Mouse (Mus musculus) heart, adult 11 months (tissue): ENCODE data around the gene Slc6a6.

Source experiments
- DNase-seq: peaks from one replicate; pipeline ENCODE4 v3.0.0; 2022

Slc6a6 gene

DNA sequence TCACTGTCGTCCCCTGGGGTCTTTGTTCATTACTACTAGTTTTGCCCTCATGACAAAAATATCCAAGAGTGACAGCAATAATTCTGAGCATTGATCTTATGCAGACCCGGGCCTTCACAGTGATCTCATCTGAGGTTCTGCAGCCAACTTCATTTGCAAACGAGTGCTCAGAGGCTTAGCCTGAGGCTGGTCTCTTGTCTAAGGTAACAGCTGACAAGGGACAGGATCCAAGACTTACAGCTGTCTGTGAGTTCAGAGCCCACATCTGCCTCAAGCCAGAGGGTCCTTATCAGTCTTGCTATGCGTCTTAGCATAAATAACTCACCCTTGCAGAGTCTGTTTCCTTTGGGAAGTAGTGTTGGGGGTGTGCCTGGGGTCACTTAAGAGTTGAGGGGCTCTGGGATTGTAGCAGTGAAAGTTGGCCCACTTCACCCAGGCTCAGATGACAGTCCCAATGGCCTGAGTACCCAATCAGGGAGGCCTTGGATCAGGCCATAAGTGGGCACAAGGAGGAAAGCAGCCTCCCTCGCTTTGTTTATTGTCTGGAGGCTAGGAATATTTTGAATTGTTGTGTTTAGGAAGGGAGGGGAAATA lies 9.0 kb upstream of the Slc6a6 start:
- peak; percentile 84 for DNase-seq

- no peak for DNase-seq
Observed at GRCm38 (mm10) chr6:91678506-91679094, 5.3 kb upstream of the Slc6a6 start.

DNA sequence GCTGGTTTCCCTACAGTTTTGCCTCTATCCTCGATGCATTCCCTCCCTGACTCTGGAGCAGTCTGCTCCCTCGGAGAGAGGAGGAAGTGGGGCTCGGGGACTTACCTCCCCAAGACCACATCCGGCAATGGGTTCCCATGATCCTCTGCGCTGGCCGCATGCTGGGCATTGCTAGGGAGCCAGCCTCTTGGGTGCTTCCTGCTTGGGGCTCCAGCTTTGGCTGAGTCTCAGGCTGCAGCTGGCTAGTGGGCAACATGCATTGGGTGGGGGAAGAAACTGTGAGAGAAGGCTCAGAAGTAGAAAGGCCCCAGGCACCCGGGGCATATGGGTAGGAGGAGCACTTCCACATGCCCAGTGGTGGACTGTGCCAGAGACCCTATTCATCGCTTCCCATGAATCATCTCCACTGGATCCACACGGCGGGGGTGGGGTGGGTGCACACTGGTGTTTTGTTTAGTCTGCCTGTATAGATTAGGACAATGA lies 4.7 kb upstream of the Slc6a6 start:
- DNase-seq, result peak; percentile 99

DNA sequence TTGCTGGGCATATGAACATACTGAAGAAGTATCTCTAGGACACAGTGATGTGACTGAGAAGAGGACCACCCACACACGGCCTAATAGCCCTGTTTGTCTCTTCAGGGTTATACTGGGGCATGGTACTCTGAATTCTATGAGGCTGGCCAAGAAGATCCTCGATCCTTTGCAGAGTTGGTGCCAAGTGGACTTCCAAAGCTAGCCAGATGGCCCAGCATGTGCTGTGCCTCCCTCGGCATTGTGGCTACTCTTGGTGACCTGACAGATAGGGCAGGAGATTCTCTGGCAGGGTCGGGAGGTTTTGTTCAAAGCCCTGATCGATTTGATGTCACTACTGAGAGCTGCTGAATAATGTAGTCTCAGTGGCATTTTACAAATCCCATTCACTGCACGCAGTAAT lies 4.1 kb upstream of the Slc6a6 start:
- DNase-seq, result no peak

DNA sequence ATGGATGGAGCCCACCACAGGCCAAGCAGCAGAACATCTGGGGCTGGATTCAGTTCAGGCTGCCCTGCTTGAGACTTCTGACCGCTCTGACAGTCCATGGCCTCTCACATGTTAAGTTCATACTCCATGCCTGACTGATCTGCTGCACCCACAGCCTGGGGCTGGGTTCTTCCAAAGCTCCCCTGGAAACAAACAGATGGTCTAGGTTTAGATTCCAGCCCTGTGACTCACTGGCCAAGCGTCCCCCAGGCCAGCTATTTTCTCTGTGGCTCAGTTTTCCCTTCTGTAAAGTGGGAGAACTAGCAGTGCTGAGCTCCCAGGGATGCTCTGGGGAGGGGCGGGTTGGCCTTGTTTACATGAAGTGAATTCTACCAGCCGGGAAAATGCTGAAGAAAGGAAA lies 2.0 kb upstream of the Slc6a6 start:
- DNase-seq, result no peak

DNA sequence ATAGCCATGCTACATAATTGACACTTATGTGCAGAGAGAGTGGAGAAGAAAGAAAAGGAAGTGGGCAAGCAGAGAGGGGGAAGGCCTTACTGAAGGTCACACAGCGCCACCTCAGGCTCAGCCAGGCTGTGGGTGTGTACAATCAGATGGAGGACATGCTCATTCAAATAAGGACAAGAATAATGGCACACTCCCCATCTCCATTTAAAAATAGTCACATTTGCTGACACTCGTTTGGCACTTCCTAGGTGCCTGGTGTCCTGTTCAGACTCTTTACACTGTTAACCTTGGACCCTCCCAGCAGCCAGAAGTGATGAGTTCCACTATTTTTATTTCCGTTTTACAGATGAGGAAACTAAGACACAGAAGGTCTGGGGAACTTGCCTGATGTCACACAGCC lies 732 bp upstream of the Slc6a6 start:
- peak; percentile 98 for DNase-seq

DNA sequence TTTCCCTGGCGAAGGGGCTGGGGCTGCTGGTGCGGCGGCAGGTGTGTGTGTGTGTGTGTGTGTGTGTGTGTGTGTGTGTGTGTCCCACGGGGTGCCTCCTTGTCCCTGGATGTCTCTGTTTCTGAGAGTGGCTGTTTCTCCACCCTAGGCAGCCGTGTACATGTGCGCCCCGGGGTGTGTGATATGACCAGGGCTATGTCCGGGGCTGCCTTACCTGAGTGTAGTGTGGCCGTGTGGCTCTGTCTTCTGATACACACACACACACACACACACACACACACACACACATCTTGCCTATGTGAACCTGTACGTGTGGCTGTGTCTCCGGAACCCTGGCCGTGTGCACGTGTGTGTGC lies 599 bp downstream of the Slc6a6 start:
- DNase-seq, result no peak

DNA sequence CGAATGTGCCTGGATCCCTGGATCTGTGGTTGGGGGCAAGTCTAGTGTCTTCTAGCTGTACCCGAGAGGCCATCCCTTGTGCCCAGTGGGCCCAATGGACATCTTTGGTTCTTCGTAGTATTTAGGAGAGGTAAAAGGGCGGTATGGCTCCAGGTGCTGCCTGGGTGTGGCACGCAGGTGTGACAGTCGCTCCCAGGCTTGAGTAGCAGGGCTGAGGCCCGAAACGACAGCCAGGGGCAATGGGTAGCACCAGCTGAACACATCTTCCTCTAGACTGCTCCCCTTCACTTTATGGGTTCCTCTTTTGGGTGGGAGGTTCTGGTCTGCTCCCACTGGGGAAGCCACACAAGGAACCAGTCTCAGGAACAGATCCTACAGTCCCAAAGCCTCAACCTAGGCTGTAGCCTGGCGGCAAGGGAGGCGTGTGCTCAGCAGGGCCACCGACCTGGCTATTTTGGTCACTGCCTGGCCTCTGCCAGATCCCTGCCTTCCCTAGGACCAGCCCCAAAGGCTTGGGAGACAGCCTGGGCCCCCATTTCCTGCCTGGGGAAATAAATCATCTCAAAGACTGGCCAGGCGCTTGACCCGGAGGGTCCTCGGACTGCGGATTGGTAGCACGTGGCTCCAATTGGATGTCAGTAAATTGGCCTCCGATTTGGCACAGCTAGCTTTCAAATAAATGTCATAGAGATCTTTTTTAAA lies 1.1 kb downstream of the Slc6a6 start:
- peak; percentile 98 for DNase-seq

DNA sequence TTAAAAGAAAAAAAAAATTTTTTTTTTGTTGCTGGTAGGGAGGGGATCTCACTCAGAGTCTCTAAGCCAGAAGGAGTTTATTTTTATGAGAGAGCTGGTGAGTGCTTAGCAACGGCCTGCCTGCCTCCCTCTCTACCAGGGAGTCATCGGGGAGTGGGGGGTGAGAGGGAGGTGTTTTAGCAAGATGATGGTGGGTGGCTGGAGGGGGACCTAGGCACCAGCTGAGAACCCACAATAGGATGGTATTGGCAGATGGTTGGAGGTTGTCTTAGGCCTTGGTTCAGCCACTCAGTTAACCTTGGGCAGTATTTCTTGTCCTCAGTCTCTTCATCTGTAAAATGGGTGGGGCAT lies 1.7 kb downstream of the Slc6a6 start:
- DNase-seq, result no peak

DNA sequence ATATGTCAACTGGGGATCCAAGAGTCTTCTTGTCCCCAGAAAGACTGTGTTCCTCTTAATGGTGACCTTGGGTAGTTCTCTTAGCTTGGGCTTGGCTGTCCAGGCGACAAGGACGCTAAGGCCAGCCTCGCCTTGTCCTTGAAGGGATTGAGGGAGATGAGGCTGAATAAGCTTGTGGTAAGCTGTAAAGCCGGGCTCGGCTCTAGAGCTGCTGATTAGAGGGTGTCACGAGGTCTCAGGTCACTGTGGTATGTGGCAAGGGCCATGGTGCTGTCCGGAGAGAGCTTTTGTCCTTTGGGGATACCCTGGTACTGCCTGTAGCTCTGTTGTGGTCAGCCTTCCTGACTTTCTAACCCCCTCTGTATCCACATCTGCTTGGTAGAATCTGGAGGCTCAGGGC lies 2.0 kb downstream of the Slc6a6 start:
- DNase-seq, result peak; percentile 93

GRCm38 (mm10) chr6:91686597-91686996 lies 2.7 kb downstream of the Slc6a6 start:
- peak; percentile 96 for DNase-seq

DNA sequence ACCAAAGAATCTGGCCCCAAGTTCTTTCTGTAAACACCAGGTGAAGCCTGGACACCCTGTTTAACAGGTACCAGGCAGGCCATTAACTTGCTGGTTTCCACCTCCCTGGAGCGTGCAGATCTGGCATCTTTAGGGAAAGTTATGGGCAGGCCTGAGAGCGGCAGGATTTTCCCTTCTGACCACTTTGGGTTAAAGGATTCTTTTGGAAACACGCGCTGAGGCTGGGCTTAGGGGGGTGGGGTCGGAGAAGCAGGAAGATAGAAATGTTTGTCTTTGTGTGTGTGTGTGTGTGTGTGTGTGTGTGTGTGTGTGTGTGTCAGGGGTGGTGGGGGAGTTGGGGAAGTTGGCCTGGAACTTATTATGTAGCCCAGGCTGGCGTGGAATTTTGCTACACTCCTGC lies 4.2 kb downstream of the Slc6a6 start:
- no peak for DNase-seq

GRCm38 (mm10) chr6:91689231-91689630 lies 5.4 kb downstream of the Slc6a6 start:
- DNase-seq, result no peak

GRCm38 (mm10) chr6:91690222-91690621 lies 6.4 kb downstream of the Slc6a6 start:
- DNase-seq, result no peak

DNA sequence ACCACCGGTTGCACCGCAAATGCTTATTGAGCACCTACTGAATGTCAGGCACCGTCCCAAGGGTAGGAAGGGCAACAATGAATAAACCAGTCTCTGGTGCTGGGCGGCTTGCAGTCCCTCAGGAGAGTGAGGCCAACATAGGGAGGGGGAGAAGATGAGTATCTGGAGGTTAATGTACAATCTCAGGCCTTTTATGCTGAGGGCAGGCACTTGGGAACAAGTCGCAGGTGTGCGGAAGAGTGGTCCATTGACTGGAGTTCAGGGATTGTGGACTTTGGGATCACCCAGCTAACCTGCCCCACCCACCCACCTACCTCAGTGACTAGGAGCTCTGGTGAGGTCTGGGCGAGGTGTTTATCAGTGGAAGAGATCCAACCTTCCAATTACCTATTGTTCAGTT lies 6.8 kb downstream of the Slc6a6 start:
- DNase-seq, result no peak

- DNase-seq, result no peak
Observed at GRCm38 (mm10) chr6:91691576-91691975, 7.7 kb downstream of the Slc6a6 start.

DNA sequence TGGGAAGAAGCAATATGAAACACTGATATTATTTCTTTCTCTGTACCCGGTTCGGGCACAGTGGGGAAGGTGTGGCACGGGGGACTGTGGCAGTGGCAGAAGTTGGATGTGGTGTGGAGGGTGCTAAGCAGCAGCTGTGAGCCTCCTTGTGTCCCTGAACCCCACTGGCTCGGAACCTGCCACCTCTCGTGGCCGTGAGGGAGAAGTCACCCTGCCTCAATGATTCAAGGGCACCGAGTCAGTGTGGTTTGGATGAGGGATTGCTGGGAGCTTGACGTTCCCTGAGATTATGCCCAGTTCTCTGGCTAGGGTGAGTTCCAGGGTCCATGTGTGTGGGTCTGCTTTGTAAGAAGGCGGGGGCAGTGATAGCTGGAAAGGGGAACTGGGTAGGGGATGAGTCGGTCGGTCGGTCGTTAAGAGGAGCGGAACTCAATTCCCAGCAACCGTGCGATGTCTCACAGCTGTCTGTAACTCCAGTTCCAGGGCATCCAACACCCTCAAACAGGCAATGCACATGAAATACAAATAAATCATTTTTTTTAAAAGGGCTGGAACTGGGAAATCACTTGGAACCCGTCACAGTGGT lies 9.5 kb downstream of the Slc6a6 start:
- no peak for DNase-seq

DNA sequence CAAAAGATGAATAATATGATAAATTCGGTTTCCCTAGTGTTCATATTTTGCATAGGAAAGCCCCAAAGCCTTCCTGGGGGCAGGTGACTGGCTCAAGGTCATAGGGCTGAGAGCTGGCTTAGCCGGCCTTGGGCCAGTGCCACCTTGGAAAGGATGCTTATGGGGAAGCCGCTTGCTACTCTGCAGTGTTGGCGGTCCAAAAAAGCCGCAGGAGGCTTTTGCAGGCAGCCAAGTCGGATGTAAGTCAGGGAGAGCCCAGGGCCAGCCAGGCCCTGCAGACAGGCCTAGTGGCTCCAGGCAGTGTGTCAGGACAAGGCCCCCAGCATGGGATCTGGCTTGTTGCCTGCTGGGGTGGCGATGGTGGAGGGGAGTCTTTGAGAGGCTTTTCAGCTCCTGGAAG lies 10.8 kb downstream of the Slc6a6 start:
- peak; percentile 97 for DNase-seq

DNA sequence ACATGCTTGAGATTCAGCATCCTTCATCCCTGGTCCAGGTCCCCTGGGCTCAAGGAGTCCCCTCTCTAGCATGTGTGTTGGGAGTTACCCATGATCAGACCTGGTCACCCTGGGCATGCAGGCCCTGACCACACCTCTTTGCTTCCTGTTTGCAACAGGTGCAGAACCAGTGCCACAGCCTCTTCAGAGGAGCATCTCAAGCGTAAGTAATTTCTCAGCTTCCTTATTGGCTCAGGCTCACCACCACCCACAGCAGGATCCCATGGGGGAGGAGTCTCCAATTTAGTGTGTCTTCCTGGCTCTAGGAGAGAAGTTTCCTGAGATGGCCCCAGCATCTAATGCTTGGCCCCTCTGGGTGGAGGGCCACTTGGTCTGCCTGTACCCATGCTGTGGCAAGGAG lies 15.0 kb downstream of the Slc6a6 start:
- no peak for DNase-seq

DNA sequence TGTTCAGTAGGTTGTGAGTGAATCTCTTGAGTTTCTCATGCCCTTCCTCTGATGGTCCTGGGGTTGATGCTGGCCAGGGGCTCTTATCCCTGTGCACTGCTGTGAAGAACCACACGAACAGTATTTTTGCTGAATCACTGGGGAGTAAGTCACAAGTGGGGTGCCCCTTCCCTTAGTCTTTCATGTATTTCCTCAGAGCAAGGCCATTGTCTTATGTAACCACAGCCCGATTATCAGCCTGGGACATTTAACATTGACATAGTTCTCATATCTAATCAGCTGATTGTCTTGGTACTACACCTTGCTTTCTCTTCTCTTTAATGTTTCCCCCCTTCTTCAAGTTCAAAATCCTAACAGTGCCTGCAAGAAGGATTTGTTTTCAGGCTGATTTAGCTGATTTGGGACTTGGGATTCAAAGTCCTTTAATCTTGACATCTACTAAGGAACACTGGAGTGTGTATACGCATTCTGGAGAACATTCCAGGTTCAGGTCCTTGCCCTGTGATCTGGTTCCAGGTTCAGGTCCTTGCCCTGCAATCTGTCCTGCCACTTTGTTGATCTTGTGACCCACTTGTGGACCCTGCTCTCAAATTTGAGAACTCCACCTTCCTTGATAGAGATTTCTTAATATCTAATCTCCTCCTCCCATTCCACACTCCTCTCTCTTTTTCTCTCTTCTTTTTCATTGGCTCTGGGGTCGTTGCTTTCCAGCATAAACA lies 15.8 kb downstream of the Slc6a6 start:
- no peak for DNase-seq

DNA sequence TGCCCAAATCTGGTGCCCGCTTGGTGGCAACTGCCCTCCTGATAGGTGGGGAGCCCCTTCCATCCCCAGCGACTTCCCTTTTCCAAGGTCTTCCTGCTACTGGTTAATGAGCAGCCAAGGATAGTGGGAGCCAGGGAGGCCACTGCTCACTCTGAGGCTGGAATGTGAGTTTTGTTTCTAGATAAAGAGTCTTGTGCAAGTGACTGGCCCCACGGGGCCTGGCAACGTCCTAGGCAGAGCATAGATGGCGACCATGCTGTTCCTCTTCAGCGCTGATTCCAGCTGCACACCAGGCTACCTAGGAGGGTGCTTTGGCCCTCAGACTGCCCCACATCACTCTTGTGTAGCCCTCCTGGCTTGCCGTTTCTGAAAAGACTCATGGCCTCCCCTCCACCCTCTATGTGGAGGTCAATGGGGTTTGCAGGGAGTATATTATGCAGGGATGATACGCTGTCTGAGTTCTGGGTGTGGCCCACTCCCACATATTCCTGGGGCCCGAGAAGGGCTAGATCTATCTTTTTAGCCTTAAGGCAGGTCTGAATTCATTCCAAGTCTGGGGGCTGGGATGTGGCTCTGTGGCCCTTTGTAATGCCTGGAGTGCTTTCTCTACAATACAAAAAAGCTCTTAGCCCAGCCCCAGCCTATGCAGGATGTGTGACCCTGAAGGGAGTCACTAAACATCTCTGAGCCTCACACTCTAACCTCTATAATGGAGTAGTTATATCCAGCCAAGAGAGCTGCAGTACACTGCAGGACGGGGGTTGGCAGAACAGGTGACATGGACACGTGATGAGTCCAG lies 17.2 kb downstream of the Slc6a6 start:
- DNase-seq, result no peak

DNA sequence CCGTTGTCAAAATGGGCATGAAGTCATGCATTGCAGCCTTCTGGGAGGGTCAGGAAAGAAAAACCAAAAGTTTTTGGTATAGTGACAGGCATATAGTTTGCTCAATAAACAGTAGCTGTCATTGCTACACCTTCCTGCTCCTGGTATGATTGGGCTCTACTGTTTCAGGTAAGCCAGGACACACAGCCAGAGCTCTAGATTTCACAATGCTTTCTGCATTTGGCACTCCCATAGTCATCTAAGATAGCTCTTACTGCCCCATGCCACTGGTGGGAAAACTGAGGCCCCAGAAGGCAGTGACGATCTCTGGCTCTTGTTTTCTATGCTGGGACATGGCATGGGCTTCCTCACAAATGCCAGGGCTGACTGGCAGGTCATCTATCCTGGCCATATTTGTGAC lies 19.6 kb downstream of the Slc6a6 start:
- no peak for DNase-seq

DNA sequence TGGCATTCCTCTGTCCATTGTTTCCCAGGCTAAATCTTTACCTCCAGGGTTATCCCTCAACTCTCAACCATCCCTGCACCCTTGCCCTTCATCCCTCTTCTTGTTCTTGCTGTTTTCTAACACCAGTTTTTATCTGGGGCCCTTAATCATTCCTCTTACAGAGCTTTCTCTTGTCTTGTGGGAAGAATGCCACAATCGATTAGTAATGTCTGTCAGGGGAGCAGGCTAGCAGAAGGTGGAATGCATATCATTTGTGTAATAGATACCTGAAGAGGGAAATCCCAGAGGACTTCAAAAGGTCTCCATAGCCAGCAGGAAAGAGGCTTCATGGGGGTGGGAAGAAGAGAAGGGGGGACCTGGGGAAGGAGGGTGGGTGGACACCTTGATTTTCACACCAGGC lies 20.6 kb downstream of the Slc6a6 start:
- DNase-seq, result no peak
